Mouse (Mus musculus) mesoderm, embryonic 11.5 days (tissue): ENCODE data around the gene Acta1.

Experiments used
- DNase-seq: peaks from one replicate; pipeline ENCODE4 v3.0.0-alpha.2; 2012; ENCODE audit warnings: low read depth, low spot score

Acta1 gene

DNA sequence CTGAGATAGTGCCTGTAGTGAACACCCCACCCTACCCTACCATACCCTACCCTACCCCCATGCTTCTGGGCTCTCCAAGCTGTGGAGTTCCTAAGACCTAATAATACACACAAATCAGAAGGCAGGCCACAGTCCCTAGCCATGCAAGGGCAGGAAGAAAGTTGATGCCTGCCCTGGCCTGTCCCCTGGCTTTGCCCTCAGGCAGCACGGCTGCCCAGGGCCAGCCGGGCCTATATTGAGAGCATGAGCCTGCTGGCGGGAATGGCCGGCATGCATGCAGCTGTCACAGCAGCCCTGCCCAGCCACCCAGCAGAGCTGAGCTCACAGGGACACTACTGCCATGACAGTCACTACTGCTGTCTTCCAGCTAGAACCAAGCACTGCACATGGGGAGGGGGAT lies 11.5 kb downstream of the Acta1 start:
- no peak for DNase-seq

GRCm38 (mm10) chr8:123882412-123882811 lies 12.1 kb downstream of the Acta1 start:
- no peak for DNase-seq

DNA sequence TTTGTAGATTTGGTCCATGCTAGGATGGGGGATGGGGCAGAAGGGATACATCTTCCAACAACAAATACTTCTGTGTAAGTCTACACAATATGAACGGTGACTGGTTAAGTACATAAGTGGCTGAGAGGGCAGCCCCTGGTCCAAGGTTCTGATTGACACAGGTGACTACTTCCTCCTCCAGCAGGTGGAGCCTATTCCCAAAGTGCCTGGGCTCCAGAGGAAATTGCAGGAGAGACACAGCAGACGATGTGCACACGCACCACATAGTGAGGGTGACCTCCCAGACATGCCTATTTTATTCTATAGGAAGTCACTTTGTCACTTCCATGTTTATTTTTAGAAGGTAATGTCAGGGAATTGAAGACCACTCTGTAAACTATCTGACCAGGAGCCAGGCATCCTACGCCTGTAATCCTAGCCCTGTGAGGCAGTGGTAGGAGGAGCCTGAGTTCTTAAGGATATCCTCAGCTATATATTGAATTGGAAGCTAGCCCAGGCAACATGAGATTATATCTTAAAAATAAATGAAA lies 13.7 kb downstream of the Acta1 start:
- no peak for DNase-seq

- no peak for DNase-seq
Measured at GRCm38 (mm10) chr8:123880271-123880670, 14.3 kb downstream of the Acta1 start.

DNA sequence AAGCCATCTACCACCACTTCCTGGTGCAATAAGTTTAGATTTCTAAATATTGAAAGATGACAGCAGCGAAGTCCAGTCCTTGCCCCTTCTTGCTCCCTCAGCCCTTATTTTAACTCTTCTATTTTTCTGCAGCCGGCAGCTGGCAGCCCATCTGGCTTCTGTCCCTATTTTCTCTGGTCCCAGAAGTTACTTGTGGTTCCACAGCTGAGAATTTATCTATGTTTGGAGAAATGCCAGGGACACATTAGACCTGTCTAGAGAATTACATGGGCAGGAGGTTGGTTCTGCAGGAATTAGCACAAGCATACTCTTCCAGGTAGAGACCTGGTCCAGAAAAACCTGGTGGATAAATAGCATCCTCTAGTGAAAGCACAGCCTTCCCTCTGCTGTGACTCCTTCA lies 16.7 kb downstream of the Acta1 start:
- no peak for DNase-seq

DNA sequence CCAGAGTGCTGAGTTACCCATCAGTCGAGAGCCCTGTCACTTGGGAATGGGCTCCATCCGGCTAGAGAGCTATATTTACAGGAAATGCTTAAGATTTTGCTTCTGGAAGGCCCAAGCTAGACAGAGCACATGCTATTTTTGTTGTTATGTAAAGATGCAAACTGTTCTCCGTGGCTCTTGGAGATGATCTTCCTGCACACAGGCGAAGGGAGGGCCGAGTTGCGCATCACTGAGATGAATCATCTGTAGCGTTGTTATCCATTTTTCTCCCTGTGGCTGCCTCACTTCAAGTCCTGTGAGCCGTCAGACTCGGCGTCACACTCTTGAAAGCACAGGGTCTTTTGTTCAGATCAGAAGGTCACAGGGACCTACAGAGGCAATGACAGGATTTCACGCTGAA lies 20.2 kb downstream of the Acta1 start:
- DNase-seq, result no peak

DNA sequence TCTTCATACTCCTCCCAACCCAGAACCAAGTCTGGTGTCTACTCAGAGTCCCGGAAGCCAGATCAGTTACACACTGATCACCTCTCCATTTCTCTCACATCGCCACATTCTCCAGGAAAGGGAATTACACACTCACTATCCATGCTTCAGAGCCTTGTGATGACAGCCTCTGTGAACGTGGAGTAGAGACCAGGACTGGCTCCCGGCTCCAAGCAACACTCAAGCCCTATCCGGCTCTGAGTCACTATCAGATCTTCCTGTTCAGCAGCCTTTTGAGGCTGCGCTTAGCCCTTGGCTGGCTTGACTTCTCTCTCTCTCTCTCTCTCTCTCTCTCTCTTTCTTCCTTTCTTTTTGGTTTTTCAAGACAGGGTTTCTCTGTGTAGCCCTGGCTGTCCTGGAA lies 21.2 kb downstream of the Acta1 start:
- no peak for DNase-seq

DNA sequence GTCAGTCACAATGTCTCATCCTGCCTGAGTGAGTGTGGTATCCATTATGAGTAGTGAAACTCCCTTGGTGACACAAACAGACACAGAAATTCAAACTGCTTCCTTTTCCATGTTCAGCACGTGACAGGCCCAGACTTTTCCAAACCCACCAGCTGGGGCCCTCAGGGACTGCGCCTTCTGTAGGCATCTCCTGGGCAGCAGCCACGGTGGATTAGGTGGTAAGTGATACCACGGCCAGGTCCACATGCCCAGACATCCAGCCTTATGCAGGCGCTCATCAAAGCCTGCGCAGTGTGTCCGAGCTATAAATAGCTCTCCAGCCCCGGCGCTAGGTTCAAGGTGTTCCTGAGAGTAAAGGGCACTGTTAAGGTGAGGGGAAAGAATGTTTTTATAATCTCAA lies 22.5 kb downstream of the Acta1 start:
- DNase-seq, result no peak

DNA sequence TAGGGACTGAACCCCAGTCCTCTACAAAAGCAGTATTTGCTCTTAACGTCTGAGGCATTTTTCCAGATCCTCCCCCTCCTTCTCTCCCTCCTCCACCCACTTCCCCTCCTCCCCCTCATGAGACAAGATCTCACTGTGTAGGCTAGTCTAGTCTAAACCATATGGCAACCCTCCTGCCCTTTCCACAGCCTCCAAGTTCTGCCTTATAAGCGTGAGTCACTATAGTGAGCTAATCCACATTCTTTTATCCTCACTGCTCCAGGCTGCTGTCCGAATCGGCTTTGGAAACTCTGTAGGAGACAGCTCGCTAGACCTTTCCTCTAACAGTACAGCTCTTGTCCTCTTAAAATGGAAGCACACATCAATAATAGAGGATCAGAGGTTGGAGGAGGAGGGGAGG lies 27.6 kb downstream of the Acta1 start:
- DNase-seq, result no peak

GRCm38 (mm10) chr8:123865786-123866185 lies 28.8 kb downstream of the Acta1 start:
- DNase-seq, result no peak

GRCm38 (mm10) chr8:123860386-123860785 lies 34.2 kb downstream of the Acta1 start:
- no peak for DNase-seq

DNA sequence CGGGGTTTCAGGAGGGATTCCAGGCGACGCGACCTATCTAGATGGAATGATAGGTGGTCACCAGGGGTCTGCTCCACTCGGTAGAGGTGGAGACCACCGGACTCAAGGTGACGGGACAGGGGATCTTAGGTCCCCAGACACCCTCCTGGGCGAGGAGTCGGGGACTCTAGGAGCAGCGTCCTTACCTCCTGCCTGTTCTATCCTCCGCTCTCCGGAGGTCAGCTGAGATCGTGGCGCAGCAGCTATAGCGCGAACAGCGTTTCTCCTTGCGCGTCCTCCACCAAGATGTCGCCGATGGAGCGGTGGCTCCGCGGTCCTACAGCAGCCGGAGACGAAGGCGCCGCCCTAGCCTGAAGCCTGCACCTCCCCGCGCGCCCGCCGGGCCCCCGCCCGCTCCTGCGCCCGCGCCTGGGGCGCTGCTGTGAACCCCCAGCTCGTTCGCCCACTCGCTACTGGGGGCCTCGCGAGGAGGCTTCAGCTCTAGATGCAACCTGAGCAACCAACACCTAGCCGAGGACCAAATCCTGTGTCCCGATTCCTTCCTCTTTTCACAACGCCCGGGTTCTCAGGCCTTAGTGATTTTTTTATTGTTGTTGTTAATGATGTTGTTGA lies 34.8 kb downstream of the Acta1 start, which contains the start of gene Ccsap:
Ccsap (minus strand) TSS at position 562 of the 612 bp plus-strand sequence.
- peak; percentile 50 for DNase-seq

DNA sequence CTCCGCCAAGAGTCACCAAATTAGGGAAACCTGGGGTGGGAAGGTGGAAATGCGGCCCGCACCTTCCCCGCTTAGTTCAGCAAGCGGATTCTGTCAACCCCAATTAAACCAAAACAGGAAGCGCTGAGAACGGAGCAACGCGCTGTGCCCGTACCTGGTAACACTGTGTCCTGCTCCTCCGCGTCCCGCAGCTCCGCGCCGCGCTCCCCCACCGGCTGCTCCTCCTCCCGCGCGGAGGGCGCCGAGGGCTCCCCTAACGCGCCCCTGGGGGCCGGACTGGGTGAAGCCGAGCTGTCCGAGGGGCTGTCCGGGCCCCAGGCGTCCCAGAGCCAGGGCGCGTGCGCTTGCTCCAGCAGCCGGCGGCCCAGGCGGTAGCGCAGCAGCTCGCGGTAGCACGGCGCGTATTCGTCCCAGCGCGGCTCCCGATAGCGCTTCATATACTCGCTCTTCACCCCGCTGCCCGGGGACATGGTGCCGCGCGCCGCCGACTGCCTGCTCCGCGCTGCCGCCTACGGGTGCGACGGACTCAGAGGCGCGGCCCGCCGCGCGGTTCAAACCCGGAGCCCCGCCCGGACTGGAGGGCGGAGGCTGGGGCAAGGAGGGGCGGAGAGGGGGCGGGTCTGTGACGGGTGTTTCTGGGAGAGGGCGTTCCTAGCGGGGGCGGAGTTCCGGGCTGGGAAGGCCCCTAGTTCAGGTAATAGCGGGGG lies 35.5 kb downstream of the Acta1 start:
- DNase-seq, result peak; percentile 92

GRCm38 (mm10) chr8:123858574-123858940 lies 36.0 kb downstream of the Acta1 start:
- peak; percentile 30 for DNase-seq

DNA sequence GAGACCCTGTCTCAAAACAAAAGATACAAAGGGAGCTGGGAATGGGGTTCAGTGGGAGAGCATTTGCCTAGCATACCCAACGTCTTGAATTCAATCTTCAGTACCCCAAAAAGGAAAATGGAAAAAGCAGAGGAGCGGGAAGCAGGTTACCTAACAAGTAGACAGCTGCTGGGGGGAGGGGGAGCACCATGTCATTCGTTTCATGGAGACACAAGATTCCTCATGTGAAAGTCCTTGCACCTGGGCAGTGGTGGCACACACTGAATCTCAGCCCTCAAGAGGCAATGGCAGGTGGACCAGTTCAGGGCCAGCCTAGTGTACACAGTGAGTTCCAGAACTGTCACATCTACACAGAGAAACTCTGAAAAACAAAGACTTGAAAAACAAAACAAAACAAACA lies 37.2 kb downstream of the Acta1 start:
- DNase-seq, result no peak

GRCm38 (mm10) chr8:123854733-123855475 lies 39.6 kb downstream of the Acta1 start:
- DNase-seq, result no peak

GRCm38 (mm10) chr8:123854252-123854651 lies 40.3 kb downstream of the Acta1 start:
- no peak for DNase-seq

GRCm38 (mm10) chr8:123851590-123851989 lies 43.0 kb downstream of the Acta1 start:
- no peak for DNase-seq

- DNase-seq, result no peak
Measured at GRCm38 (mm10) chr8:123849352-123849751, 45.2 kb downstream of the Acta1 start.

- DNase-seq, result no peak
Measured at GRCm38 (mm10) chr8:123847546-123847945, 47.0 kb downstream of the Acta1 start.

- no peak for DNase-seq
Measured at GRCm38 (mm10) chr8:123846509-123846908, 48.0 kb downstream of the Acta1 start.

- no peak for DNase-seq
Measured at GRCm38 (mm10) chr8:123845991-123846390, 48.6 kb downstream of the Acta1 start.

DNA sequence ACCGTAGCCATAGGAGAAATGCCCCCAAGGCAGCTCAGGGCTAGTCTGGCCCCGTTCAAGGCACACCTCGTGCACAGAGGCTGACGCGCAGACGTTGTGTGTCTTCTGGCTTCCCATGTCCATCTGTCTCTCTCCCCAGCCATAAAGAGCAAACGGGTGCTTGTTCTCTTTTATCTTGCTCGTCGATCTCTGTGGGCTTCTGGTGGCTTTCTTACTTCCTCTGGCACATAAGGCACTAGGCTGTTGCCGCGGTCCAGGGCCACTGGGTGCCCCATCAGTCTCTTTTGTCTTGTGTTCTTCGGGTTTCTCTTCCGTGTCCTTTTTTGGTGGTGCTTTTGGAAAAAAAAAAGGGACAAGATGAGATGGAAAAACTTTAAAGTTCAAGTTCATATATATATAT lies 49.4 kb downstream of the Acta1 start:
- no peak for DNase-seq
